Mouse (Mus musculus) neural tube, embryonic 10.5 days (tissue): ENCODE measurements at regions not wholly inside any gene's neighbourhood (a gene's known extent, or its start where the extent isn't known, plus 50 kb on each side); places are given as distances from the start of the nearest gene placed in this dataset.
A peak's percentile ranks its signal among the peaks of the same experiment; 100 is the strongest.

Experiments
- DNase-seq: peaks from one replicate; pipeline ENCODE4 v3.0.0-alpha.2; 2017; ENCODE audit warnings: low spot score; ENCODE audit errors: extremely low spot score

DNA sequence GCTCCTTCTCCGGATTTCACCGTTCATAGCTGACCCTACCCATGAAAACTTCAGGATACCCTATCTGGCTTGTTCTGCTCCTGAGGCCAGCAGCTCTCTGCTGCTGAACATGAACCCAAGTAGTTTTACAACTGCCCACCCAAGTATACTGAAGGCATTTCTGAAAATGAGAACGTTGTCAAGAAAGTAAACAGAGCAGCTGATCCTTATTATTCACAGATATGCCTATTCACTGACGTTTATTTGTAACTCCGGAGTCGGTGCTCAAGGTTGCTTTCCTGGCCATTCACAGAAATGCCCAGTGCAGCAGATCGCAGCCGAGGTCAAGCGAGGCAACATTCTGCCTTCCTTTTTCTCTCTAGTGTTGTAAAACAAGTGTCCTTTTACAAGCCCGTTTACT lies 128.4 kb upstream of the N6amt1 start:
- DNase-seq, result no peak

DNA sequence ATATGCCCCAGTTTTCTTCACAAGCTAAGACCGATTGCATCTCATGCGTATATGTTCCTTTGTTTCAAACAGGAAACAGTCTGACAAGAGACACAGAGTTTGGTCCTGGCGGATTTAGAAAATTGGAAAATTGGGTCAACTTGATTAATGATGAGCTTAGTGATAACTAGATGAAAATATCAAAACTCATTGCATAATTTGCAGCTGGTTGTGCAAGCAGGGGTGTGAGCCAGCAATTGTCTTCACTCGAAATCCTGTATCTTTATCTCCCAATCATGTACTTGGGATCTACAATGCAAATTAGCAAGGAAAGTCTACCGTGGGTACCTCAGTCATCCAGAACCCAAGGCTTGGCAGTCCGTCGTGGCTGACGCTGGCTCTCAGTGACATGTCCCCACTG lies 128.9 kb upstream of the N6amt1 start:
- DNase-seq, result no peak

DNA sequence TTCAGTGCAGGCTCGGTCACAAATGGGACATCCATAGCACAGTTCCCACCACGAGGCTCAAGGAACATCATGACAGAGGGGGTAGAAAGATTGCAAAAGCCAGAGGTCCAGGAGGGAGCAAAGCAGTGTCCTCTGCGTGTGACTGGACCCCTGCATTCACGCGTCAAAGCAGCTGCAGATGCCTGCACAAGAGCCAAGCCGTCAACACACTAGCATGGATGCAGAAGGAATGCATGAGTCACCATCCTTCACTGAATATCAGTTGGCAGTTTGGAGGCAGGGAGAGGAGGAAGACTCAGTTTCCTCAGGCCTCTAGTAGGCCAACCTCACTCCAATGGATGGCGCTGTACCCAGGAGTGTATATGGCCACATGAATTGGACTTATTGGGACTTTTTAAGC lies 130.0 kb upstream of the N6amt1 start:
- no peak for DNase-seq

DNA sequence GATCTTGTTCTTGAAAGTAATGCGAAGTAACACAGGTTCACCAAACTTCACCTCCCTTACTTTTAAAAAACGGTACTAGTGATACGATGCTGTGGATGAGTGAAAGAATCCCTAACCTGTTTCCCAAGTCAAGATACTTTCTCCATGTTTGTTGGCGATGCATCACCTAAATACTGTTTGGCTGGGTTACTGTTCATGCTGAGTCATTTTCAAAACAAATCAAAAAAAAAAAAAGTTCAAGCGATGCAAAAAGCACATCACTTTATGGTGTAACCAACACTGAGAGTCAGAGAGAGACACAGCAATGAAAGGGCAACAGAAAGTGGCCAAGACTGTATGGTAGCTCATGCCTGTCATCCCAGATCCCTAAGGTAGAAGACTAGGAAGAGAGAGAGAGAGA lies 133.4 kb upstream of the N6amt1 start:
- no peak for DNase-seq

DNA sequence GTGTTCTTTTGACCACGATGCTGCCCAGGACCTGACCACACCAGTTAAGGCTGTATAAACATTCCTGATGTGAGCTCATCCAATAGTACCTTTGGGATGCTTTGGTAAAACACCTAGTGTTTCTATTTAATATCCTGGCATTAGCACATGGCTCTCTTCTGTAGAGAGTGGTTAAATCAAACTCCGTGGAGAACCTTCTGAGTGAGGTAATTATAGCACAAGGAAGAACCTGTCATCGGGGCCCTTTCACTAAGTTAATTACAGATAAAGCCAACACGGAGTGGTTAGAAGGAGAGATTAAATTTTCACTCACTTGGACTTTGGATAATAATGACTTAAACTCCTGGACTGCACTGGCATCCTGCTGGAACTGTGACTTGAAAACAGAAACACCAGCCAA lies 133.8 kb upstream of the N6amt1 start:
- DNase-seq, result no peak

DNA sequence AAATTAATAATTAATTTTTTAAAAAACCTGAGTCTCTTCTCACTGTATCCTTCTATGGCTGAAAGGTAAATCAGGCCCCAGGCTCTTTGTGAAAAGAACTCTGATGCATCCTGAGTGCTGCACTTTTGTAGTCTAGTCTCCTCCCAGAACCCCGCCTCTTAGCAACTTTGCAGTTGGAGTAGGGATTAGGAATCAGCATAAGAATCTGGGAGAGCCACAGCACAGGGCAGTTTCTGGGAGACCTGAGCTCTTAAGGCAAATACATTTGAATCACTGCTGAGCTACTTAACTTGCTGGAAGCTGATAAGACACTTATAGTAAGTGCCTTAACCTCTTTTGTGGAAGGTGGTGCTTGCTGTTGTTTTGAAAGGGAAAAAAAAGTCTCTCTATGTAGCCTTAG lies 146.1 kb upstream of the N6amt1 start:
- no peak for DNase-seq

DNA sequence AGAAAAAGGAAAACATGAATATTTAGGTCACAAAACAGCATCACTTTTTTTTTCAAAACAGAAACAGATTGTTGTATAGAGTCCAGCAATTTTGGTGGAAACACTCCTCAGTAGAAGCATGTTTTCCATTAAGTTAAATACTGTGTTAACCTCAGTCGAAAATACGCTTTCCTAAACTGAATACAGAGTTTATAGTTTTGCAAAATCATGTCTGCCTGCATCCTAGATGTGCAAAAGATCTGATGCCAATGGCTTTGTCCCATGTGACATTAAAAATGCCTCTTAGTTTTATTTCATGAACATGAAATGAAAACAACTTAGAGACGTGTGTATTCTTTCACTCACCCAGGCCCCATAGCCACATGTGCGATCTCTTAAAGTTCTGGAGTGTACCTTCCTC lies 163.5 kb upstream of the N6amt1 start:
- no peak for DNase-seq

DNA sequence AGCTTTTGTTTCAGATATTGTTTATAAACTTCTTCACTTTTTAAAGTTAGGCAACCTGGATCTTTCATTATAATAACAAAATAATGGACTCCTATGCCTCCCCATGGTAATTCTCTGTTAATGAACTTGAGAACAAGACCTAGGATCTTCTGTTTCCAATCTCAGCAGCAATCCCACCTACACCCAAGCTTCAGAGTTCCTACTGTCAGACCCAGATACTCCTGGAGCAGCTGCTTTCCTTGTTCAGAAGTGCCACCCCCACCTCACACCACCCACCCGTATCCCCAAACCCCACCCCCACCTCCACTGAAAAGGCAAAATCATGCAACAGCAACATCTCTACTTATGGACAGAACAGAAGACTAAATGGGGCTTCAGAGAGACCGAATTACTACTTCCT lies 165.2 kb upstream of the N6amt1 start:
- DNase-seq, result no peak

DNA sequence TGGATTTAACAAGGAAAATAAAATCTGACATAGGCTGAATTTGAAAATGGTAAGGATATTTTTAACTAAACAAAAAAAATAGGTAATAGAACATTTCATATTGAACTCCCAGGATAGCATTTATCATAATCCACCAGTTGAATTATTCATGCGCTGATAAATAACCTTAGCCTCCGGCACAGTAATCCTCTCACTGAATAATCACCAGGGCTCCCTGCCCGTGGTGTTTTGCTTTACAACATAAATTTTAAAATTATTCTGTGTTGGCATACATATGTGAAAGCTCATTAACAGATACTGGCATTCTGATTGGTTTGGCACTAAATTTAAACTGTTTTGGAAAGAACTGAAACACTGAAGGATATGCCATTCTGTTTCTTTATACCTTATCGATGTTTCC lies 181.6 kb upstream of the N6amt1 start:
- no peak for DNase-seq

DNA sequence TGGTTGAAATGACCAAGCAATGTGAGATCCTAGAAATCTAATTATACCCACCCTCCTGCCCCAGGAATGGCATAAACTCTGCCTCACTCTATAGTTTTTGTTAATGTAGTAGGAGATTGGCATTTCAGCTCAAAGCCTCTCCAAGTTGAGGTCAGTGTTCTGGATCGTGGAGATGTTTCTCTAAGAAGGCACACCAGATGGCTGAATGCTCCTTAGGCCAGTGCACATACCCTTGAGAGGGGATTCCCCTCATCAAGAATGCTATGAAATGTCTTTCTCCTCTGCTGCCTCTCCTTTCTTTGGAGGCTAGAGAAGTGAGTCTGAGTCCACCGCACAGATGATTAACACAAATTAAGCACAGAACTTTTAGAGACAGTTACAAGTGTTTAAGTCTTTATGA lies 214.7 kb upstream of the N6amt1 start:
- DNase-seq, result no peak

DNA sequence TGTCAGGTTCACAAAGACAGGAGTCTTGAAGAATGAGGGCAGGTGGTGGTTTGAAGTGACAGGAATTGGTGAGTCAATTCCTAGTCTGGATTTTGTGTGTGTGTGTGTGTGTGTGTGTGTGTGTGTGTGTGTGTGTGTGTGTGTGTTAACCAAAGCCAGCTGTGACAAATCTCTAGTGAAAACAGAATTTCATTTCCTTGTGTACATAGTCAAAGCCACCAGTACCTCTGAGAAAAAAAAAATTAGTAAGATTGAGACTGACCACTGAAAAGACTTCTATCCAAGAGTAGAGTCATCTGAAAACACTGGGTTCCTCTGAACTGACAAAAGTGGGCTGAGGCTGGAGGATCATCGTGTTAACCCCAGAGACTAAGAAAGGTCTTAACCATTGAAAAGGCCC lies 217.5 kb upstream of the N6amt1 start:
- DNase-seq, result no peak

DNA sequence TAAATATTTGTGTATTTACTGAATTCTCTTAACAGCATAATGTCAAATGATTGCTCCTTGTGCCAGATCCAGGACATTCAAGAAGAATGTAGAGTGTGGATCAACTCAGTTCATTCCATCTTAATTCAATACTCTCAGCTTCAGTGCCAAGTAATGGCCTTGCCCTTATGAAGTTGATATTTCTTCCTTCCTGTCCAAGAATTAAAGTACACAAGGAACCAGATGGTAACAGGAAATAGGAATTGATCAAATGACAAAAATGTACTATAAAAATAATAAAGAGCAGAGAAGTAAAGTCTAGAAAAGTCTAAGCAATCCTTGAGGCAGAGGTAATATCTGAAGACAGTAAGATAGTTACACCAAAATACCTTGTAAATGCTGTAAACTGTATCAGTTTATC lies 219.5 kb upstream of the N6amt1 start:
- DNase-seq, result no peak

DNA sequence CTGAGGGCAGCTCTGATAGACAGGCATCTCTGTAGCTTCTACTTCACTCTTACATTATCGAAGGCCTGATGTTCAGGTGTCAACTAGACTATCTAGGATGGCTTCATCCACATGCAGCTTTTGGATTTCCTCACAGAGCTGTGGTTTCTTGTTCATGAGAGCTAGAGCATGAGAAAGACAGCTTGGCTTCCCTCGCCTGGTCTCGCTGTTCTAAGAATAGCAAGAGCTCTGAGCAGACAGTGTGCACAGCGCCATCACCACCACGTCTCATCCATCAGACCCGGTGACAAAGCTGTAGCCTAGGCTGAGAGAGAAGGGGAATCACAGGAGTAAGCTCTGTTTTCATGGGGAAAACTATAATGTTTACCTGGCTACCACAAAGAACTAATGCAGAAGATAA lies 220.1 kb upstream of the N6amt1 start:
- DNase-seq, result no peak

DNA sequence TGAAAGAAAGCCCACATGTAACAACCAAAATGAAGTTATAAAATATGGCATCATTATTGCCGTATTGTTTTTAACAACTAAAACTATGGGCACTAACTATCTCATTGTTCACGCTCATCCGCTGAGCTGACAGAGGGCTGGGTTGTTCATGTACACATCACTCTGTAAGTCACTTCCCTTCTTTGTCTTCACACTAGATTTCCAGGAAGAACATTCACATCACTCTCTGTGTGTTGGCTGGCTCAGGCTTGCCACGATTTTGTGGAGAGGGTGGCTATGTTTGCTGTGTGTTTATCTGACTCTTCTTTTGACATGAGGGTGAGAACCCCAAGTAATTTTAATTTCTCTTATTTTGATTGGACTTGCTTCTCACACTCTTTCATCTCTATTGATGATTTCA lies 221.9 kb upstream of the N6amt1 start:
- no peak for DNase-seq

DNA sequence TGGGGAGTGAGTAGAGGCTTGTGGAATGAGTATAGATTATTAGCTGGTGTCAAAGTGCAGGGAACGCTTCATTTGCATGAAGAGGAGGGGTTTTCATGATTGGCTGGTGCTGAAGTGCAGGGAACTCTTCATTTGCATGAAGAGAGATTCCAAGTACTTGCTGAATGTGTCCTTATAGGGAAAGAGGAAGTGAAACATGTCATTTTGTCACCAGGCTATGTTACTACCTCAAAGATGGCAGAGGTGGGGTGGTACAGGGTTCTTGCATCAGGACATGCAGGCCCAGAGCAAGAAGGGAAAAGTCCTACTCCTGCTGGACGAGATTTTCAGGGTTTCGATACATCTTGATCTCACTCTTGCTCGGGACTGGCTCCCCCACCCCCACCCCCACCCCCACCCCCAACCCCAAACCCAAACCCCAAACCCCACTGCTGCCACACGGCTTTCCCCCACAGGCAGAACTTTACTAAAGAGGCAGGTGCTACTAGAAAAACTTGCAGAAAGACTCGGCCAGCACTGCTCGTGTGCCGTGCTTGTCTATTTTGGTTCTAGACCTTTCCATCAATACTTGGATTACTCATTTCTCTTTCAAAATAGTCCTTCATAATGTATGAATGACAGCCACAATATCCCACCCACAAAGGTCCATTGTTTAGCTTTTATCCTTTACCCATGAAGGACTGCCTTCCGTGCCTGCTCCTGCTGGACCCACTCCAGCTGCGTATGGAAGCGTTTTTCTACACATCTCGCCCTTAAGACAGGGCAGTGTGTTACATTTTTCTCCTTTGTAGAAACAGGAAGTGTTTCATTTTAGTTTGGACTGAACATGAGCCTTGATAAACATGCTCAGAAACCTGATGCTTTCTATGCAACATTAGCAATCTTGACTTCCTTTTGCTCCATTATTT lies 223.0 kb upstream of the N6amt1 start:
- DNase-seq, result no peak

DNA sequence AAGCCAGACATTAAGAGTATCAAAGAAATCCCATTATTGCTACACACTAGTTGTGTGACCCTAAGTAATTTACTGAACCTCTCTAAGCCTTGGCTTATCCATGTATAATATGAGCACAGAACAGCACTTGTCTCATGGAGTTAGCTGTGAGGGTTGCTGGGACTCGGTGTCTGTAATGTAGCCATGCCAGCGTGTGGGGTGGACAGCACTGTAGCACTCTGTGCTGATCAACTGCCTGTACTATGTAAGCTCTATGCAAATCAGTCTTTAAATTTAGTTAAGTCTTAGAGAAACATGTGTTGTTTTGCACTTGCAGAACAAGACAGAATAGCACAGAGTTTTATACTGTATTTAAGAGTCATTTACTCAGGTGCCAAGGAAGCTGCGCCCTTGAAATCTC lies 225.0 kb upstream of the N6amt1 start:
- DNase-seq, result no peak

DNA sequence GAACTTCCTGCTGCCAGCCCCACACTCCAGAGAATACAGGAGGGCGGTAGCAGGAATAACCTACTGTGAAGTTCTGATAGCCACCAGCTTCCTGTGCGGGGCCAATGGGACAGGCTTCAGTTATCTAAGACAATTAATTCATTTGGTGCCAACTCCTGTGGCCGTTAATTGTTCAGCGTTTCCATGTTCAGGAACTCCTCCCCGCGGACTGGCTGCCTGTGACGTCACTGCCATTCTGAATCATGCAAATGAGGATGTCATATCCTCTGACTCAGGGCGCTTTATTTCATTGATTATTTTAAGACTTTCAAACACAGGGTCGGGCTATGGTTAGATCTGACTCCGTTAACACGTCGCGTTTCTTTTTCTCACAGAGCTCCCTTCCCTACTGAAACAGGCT lies 225.8 kb upstream of the N6amt1 start:
- DNase-seq, result no peak

DNA sequence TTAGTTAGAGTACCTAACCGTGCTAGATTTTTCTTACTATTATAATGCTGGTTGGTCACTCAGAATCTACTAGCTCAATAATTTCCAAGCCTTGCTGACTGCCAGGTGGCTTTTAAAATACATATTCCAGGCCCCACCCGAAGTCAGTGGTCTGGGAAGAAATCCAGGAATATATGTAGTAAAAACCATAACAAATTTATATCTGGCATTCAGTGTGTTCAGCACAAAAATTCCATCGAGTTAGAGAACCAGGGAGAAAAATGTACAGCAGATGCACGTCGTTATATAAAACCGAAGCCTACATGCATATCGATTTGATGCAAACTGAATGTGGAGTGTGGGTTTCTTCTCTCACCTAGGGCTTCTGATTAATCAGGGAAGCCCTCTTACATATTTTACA lies 229.5 kb upstream of the N6amt1 start:
- no peak for DNase-seq

DNA sequence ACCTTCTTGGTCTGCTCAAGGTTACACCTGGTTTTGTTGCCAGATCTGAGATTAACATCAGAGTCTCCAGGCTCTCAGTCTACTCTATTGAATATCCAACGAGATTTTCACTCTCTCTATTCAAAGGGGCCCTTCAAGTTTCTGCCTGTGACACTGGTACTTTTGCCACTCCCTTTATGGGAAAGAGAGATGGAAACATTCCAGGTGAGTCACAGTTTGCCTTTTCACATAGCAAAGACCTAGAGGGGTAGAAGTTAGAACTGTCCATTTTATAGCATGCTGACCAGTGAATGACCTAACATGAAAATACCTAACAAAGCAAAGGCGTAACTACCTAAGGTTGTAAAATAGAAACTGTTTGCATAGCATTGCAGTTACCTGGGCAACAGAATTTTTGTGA lies 250.4 kb upstream of the N6amt1 start:
- no peak for DNase-seq

DNA sequence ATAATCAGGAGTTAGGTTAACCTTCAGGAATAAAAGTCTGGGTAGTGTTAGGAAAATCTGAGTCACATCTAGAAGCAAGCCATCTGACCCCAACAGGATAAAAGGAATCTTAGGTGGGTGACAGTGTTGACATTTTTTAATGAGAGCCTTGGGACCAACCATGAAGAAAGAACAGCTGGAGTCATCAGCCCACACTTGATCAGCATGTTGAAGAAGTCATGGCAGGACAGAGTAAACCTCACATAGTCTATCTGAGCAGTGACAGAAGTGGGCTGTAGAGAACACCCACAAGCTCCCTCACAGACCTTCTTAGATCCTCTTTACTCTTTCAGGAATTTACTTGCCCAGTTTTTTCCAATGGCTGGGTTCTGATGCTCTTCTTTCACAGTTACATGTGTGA lies 251.9 kb upstream of the N6amt1 start:
- DNase-seq, result no peak

DNA sequence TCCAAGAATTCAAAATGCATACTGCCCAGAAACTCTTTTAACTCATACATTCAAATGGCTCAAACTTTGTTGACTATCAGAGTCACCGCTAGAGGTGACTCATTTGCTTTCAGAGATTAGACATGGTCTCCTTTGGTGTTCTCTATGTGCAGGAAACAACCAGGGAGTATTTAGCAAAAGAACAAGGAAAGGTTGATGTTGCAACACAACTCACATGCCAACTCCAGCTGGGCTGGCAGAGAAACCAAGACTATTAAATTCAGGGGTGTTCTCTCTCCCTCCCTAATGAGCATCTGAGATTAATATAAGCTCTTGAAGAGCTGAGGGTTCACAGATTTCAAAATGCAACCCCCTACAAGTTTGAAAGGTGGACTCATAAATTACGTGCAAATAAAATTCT lies 262.0 kb upstream of the N6amt1 start:
- no peak for DNase-seq

DNA sequence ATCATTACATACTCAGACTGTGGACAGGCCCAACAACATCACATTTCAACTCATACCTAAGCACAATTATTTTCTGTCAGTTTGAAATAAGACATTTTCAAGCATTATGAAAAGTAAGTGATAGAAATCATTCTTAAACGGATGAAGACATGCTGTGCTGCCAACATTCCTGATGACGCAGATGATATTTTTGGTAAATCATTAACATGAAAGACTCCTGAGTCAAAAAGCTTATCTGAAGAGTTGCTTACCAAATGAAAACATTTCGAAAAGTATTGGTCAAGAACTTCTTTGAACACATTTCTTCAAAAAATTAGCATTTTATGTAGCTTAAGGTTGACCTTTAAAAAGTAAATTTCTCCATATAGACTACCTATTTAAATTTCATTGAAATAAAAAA lies 264.7 kb upstream of the N6amt1 start:
- DNase-seq, result no peak

DNA sequence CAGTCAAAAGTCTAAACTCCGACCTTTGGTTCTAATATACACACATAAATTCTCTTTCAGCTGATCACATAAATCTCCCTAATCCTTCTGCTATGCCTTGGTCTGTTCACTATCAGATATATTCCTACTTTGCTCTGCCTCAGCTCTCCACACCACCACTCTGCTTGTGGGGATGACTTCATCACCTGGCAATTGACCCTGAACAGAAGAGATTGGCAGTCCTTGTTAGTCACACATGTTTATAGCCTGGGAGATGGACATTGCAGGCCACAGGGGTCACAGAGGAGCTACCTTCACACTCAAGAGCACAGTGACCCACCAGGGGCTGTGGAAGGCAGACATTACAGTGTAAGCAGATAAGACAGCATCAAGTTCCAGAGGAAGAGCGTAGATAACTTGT lies 270.5 kb upstream of the N6amt1 start:
- DNase-seq, result peak; percentile 37

DNA sequence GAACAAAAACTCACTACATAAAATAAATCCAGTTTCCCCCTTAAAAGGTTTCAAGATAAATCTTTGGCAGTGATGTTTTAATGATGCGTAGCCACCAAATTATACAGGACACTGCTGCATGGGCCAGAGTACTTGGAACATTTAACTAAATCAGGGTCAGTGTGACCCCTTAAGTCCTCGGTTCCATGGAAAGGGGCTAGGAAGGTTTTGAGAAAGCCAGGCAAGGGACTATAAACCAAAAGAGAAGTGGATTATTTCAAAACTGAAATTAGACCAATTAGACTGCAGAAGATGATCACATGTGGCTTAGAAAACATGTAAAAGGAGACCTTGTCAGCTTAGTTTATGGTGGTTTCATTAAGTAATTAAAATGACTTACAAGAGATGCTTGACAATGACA lies 276.6 kb upstream of the N6amt1 start:
- DNase-seq, result no peak
